Mouse (Mus musculus) hindbrain, embryonic 11.5 days (tissue): ENCODE data around the gene Ash1l. TPM values are rescaled to one million over a fixed set of nuclear protein-coding genes. Genes with fewer than 3 reads are reported as not detected.
A peak's percentile ranks its signal among the peaks of the same experiment; 100 is the strongest.
"Not testable (repeated sequence)": the region's sequence is repeated elsewhere in the genome, so short reads cannot be mapped to it uniquely, and the experiment has no call there.

Experiments used
- ATAC-seq: fragments of 200-750 bp; cut with Nextera tagmentation; 2 replicates; pipeline ENCODE4 v1.8.0; 2017; ENCODE audit warnings: mild to moderate bottlenecking, moderate TSS enrichment, moderate library complexity; ENCODE audit not compliant: low FRiP score
- DNase-seq: peaks from one replicate; pipeline ENCODE4 v3.0.0-alpha.2; 2015; ENCODE audit warnings: low spot score
- H3K27ac ChIP-seq: fragments of 300-500 bp; sonication (generic); 2 replicates; pipeline ENCODE4 v1.5.1; 2014; ENCODE audit warnings: mild to moderate bottlenecking, low read depth, low read length
- H3K27me3 ChIP-seq: fragments of 300-500 bp; sonication (generic); 2 replicates; pipeline ENCODE4 v1.6.1; 2014; ENCODE audit warnings: mild to moderate bottlenecking, low read length, moderate library complexity, mixed read lengths; ENCODE audit not compliant: control insufficient read depth, insufficient read depth
- H3K36me3 ChIP-seq: fragments of 300-500 bp; sonication (generic); 2 replicates; pipeline ENCODE4 v1.6.1; 2014; ENCODE audit warnings: mild to moderate bottlenecking, low read length, moderate library complexity, mixed read lengths; ENCODE audit not compliant: control insufficient read depth, insufficient read depth
- H3K4me1 ChIP-seq: fragments of 300-500 bp; sonication (generic); replicated peaks from 2 replicates; pipeline ENCODE4 v1.6.1; 2014; ENCODE audit warnings: low read length, mixed read lengths; ENCODE audit not compliant: control insufficient read depth, insufficient read depth
- H3K4me2 ChIP-seq: fragments of 300-500 bp; sonication (generic); replicated peaks from 2 replicates; pipeline ENCODE4 v1.6.1; 2014; ENCODE audit warnings: mild to moderate bottlenecking, low read depth, low read length
- H3K4me3 ChIP-seq: fragments of 300-500 bp; sonication (generic); 2 replicates; pipeline ENCODE4 v1.5.1; 2014; ENCODE audit warnings: low read depth, low read length
- H3K9ac ChIP-seq: fragments of 300-500 bp; sonication (generic); 2 replicates; pipeline ENCODE4 v1.6.1; 2014; ENCODE audit warnings: low read depth, low read length
- H3K9me3 ChIP-seq: fragments of 300-500 bp; sonication (generic); 2 replicates; pipeline ENCODE4 v1.6.1; 2016; ENCODE audit warnings: low read length; ENCODE audit not compliant: control insufficient read depth
- WGBS: fragments of 180-500 bp; shearing (Covaris S2); extraction: QIAGEN DNeasy Blood & Tissue Kit; methylation state at CpG from one replicate; pipeline ENCODE4 v1.1.7; 2014; 5-methylcytosine and 5-hydroxymethylcytosine counted together
- polyA plus RNA-seq: library from polyadenylated mRNA; unstranded; fragments of >200 nt; fragmentation: Nextera tagmentation; extraction: Ambion mirVana; gene quantifications from 2 replicates; pipeline ENCODE4 v1.2.1, GENCODE M21; 2014

Ash1l gene
- polyA plus RNA-seq, 1 experiment from 2014 or later: 22.9 TPM

DNA sequence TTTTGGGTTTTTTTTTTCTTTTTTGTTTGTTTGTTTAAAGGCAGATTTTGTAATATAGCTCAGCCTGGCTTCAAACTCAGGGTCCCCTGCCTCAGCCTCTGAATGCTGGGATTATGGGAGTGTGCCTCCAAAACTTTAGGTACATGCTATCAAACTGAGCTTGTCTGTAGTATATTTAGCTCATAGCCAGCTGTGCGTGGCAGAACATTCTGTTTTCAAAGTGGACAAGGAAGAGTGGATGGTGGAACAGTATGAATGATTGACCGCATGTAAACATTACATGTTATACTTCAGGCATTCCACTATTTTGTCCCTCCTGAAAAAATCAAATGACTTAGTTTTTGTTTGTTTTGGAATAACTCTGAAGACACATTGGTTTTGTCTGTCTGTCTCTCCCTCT is 42.4 kb downstream of the Ash1l start:
- Histone ChIP-seq H3K9ac (no peak overlapping the region), H3K4me2 (no peak overlapping the region), H3K9me3 (no peaks in the 10 kb centered on the region), H3K27ac (no peak overlapping the region), H3K36me3 (no peaks in the 10 kb centered on the region), H3K4me3 (no peak overlapping the region), H3K27me3 (no peaks in the 10 kb centered on the region), H3K4me1 (no peaks in the 10 kb centered on the region)
- DNase-seq (no peak), ATAC-seq (no peak)
- 92% methylated on average over 2 of the region's 2 CpGs for WGBS

DNA sequence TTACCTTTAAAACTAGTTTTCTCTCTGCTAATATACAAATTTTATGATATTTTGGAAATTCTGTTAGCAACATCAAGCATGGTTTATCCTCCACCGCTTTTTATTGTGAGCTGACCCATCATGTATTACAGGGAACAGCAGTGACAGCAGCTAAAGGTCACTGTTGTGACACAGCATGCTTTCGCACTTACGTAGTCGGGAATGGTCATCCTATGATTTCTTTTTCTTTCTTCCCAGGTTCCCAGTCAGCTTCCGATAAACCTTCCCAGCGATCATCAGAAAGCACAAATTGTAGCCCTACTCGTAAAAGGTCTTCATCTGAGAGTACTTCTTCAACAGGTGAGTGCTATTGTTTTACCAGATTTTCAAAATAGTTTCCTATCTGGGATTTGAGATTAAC is 51.1 kb downstream of the Ash1l start:
- DNase-seq (no peak), ATAC-seq (no peak)
- no peaks in the 10 kb centered on the region for H3K36me3 ChIP-seq
- no peak overlapping the region for H3K27ac ChIP-seq
- no peaks in the 10 kb centered on the region for H3K27me3 ChIP-seq
- H3K4me1 ChIP-seq: no peaks in the 10 kb centered on the region
- H3K9me3 ChIP-seq: no peaks in the 10 kb centered on the region
- H3K4me2 ChIP-seq: no peak overlapping the region
- H3K4me3 ChIP-seq: no peak overlapping the region
- 97% methylated on average over 7 of the region's 7 CpGs for WGBS
- H3K9ac ChIP-seq: no peak overlapping the region

DNA sequence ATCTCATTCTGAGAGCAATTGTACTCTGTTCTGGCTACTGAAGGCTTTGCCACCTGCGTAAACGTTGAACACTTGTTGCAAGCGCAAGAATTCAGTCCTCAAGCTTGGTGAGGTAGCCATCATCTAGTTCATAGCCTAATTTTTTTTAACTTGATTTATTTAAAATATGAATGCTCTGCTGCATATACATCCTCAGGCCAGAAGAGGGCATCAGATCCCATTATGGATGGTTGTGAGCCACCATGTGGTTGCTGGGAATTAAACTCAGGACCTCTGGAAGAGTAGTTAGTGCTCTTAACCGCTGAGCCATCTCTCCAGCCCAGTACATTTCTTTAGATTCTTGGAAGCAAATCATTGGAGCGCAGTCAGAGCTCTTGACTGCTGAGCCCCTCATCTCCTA is 80.5 kb downstream of the Ash1l start:
- not testable (repeated sequence) for H3K4me1 ChIP-seq, H3K4me3 ChIP-seq, H3K36me3 ChIP-seq, H3K9ac ChIP-seq, H3K9me3 ChIP-seq, ATAC-seq, H3K27me3 ChIP-seq, H3K27ac ChIP-seq, DNase-seq, H3K4me2 ChIP-seq
- 92% methylated on average over 5 of the region's 5 CpGs for WGBS

DNA sequence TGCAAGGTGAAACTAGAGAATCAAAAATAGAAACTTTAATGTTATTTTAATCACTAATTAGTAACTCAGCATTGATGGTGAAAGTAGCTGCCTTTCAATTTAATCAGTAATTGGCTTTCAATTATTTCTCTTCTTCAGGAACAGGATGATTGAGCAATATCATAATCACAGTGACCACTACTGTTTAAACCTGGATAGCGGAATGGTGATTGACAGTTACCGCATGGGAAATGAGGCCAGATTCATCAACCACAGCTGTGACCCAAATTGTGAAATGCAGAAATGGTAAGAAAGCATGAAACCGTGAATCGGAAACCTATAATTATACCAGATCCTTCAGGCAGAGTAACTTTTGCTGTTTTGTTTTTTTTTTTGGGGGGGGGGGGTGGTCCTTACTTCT is 92.9 kb downstream of the Ash1l start:
- ATAC-seq (no peak), DNase-seq (no peak)
- Histone ChIP-seq H3K4me3 (no peak overlapping the region), H3K27ac (no peak overlapping the region), H3K9ac (no peak overlapping the region), H3K4me1 (no peaks in the 10 kb centered on the region), H3K4me2 (no peak overlapping the region), H3K9me3 (no peaks in the 10 kb centered on the region), H3K36me3 (no peaks in the 10 kb centered on the region), H3K27me3 (no peaks in the 10 kb centered on the region)
- 96% methylated on average over 4 of the region's 4 CpGs for WGBS

GRCm38 (mm10) chr3:89058361-89058760 is 107.9 kb downstream of the Ash1l start:
- no peaks in the 10 kb centered on the region for H3K4me1 ChIP-seq
- no peak overlapping the region for H3K27ac ChIP-seq
- no peak overlapping the region for H3K9ac ChIP-seq
- H3K9me3 ChIP-seq: no peaks in the 10 kb centered on the region
- H3K36me3 ChIP-seq: peaks cover 5% of the 10 kb centered on the region; the same call in 1 of the 2 replicates
- H3K4me2 ChIP-seq: no peak overlapping the region
- no peaks in the 10 kb centered on the region for H3K27me3 ChIP-seq
- no peak overlapping the region for H3K4me3 ChIP-seq
- ATAC-seq (no peak), DNase-seq (no peak)
- WGBS: 96% methylated on average over 9 of the region's 9 CpGs

GRCm38 (mm10) chr3:89058783-89059182 is 108.4 kb downstream of the Ash1l start:
- peaks cover 5% of the 10 kb centered on the region; the same call in 1 of the 2 replicates for H3K36me3 ChIP-seq
- H3K9ac ChIP-seq: no peak overlapping the region
- no peaks in the 10 kb centered on the region for H3K4me1 ChIP-seq
- ATAC-seq: no peak
- H3K27me3 ChIP-seq: no peaks in the 10 kb centered on the region
- WGBS: 85% methylated on average over 3 of the region's 3 CpGs
- no peak overlapping the region for H3K4me2 ChIP-seq
- peak; percentile 45 for DNase-seq
- H3K27ac ChIP-seq: no peak overlapping the region
- H3K9me3 ChIP-seq: no peaks in the 10 kb centered on the region
- H3K4me3 ChIP-seq: no peak overlapping the region

- Histone ChIP-seq H3K4me3 (no peak overlapping the region), H3K27ac (no peak overlapping the region), H3K9ac (no peak overlapping the region), H3K36me3 (peaks cover 13% of the 10 kb centered on the region), H3K27me3 (no peaks in the 10 kb centered on the region), H3K4me1 (no peaks in the 10 kb centered on the region), H3K4me2 (no peak overlapping the region), H3K9me3 (no peaks in the 10 kb centered on the region)
- ATAC-seq (no peak), DNase-seq (peak; percentile 9)
- WGBS: 35% methylated on average over 3 of the region's 3 CpGs
Measured at GRCm38 (mm10) chr3:89061696-89062095, 111.3 kb downstream of the Ash1l start.

- no peak overlapping the region for H3K27ac ChIP-seq
- H3K9me3 ChIP-seq: no peaks in the 10 kb centered on the region
- H3K4me2 ChIP-seq: no peak overlapping the region
- no peaks in the 10 kb centered on the region for H3K27me3 ChIP-seq
- no peak overlapping the region for H3K9ac ChIP-seq
- DNase-seq (no peak), ATAC-seq (no peak)
- H3K4me3 ChIP-seq: no peak overlapping the region; the same call in 1 of the 2 replicates
- no peaks in the 10 kb centered on the region for H3K4me1 ChIP-seq
- peaks cover 19% of the 10 kb centered on the region for H3K36me3 ChIP-seq
Measured at GRCm38 (mm10) chr3:89067265-89067664, 116.8 kb downstream of the Ash1l start.

GRCm38 (mm10) chr3:89077383-89077782 is 127.0 kb downstream of the Ash1l start:
- H3K27ac ChIP-seq: no peak overlapping the region
- H3K27me3 ChIP-seq: no peaks in the 10 kb centered on the region
- H3K36me3 ChIP-seq: peaks cover 19% of the 10 kb centered on the region
- no peaks in the 10 kb centered on the region for H3K9me3 ChIP-seq
- 93% methylated on average over 9 of the region's 9 CpGs for WGBS
- ATAC-seq (no peak), DNase-seq (no peak)
- no peak overlapping the region for H3K4me2 ChIP-seq
- no peak overlapping the region for H3K4me3 ChIP-seq
- no peak overlapping the region for H3K9ac ChIP-seq
- H3K4me1 ChIP-seq: no peaks in the 10 kb centered on the region
